Mouse (Mus musculus): ENCODE results near the gene Fggy. TPM values are rescaled to one million over a fixed set of nuclear protein-coding genes. Genes with fewer than 3 reads are reported as not detected.

The Fggy gene
- polyA plus RNA-seq, 1 experiment from 2014 or later: 18.3 TPM

GRCm38 (mm10) chr4:95584107-95584762 lies 26.9 kb downstream of the Fggy start:
- peaks cover 4% of the 10 kb centered on the region; the same call in 1 of the 2 replicates for H3K4me1 ChIP-seq (ENCODE audit: control insufficient read depth, insufficient read depth, low read length)
- H3K36me3 ChIP-seq (ENCODE audit: control insufficient read depth, insufficient read depth, low read length): no peaks in the 10 kb centered on the region
- ATAC-seq (ENCODE audit: low FRiP score, low TSS enrichment): no peak
- H3K27me3 ChIP-seq (ENCODE audit: control insufficient read depth, insufficient read depth, low read length): no peaks in the 10 kb centered on the region
- H3K4me2 ChIP-seq (replicated peaks; ENCODE audit: low read depth, low read length): no peak overlapping the region
- no peaks in the 10 kb centered on the region for H3K9me3 ChIP-seq (ENCODE audit: control insufficient read depth, low read length)
- no peak overlapping the region for H3K9ac ChIP-seq (ENCODE audit: low read depth, low read length)
- WGBS: 63% methylated on average over 4 of the region's 4 CpGs
- H3K27ac ChIP-seq (ENCODE audit: low read depth, low read length): no peak overlapping the region
- no peak overlapping the region for H3K4me3 ChIP-seq (ENCODE audit: low read length)

- Histone ChIP-seq H3K4me1 (ENCODE audit: control insufficient read depth, insufficient read depth, low read length) (peaks cover 4% of the 10 kb centered on the region; the same call in 1 of the 2 replicates), H3K27me3 (ENCODE audit: control insufficient read depth, insufficient read depth, low read length) (no peaks in the 10 kb centered on the region), H3K9ac (ENCODE audit: low read depth, low read length) (no peak overlapping the region), H3K27ac (ENCODE audit: low read depth, low read length) (no peak overlapping the region), H3K36me3 (ENCODE audit: control insufficient read depth, insufficient read depth, low read length) (no peaks in the 10 kb centered on the region), H3K9me3 (ENCODE audit: control insufficient read depth, low read length) (no peaks in the 10 kb centered on the region), H3K4me3 (ENCODE audit: low read length) (no peak overlapping the region), H3K4me2 (replicated peaks; ENCODE audit: low read depth, low read length) (no peak overlapping the region)
- 59% methylated on average over 4 of the region's 4 CpGs for WGBS
- no peak for ATAC-seq (ENCODE audit: low FRiP score, low TSS enrichment)
These were observed 29.1 kb downstream of the Fggy start for GRCm38 (mm10) chr4:95586274-95587001.

GRCm38 (mm10) chr4:95588722-95589283 lies 31.5 kb downstream of the Fggy start:
- Histone ChIP-seq H3K4me2 (replicated peaks; ENCODE audit: low read depth, low read length) (no peak overlapping the region), H3K27ac (ENCODE audit: low read depth, low read length) (no peak overlapping the region), H3K4me1 (ENCODE audit: control insufficient read depth, insufficient read depth, low read length) (peaks cover 4% of the 10 kb centered on the region; the same call in 1 of the 2 replicates), H3K36me3 (ENCODE audit: control insufficient read depth, insufficient read depth, low read length) (no peaks in the 10 kb centered on the region), H3K27me3 (ENCODE audit: control insufficient read depth, insufficient read depth, low read length) (no peaks in the 10 kb centered on the region), H3K9me3 (ENCODE audit: control insufficient read depth, low read length) (no peaks in the 10 kb centered on the region), H3K9ac (ENCODE audit: low read depth, low read length) (no peak overlapping the region), H3K4me3 (ENCODE audit: low read length) (no peak overlapping the region)
- ATAC-seq (ENCODE audit: low FRiP score, low TSS enrichment): no peak
- 86% methylated on average over 2 of the region's 2 CpGs for WGBS

- Histone ChIP-seq H3K9ac (ENCODE audit: low read depth, low read length) (no peak overlapping the region), H3K36me3 (ENCODE audit: control insufficient read depth, insufficient read depth, low read length) (no peaks in the 10 kb centered on the region), H3K4me3 (ENCODE audit: low read length) (no peak overlapping the region), H3K9me3 (ENCODE audit: control insufficient read depth, low read length) (no peaks in the 10 kb centered on the region), H3K4me2 (replicated peaks; ENCODE audit: low read depth, low read length) (no peak overlapping the region), H3K27ac (ENCODE audit: low read depth, low read length) (no peak overlapping the region), H3K4me1 (ENCODE audit: control insufficient read depth, insufficient read depth, low read length) (peaks cover 4% of the 10 kb centered on the region; the same call in 1 of the 2 replicates), H3K27me3 (ENCODE audit: control insufficient read depth, insufficient read depth, low read length) (no peaks in the 10 kb centered on the region)
- ATAC-seq (ENCODE audit: low FRiP score, low TSS enrichment): no peak
- WGBS: 84% methylated on average over 3 of the region's 3 CpGs
These were observed 33.6 kb downstream of the Fggy start for GRCm38 (mm10) chr4:95590878-95591277.

- H3K4me3 ChIP-seq (ENCODE audit: low read length): no peak overlapping the region
- WGBS: 41% methylated on average over 6 of the region's 6 CpGs
- ATAC-seq (ENCODE audit: low FRiP score, low TSS enrichment): no peak
These were observed 39.9 kb downstream of the Fggy start for GRCm38 (mm10) chr4:95597208-95597607.

GRCm38 (mm10) chr4:95601776-95602175 lies 44.5 kb downstream of the Fggy start:
- no peaks in the 10 kb centered on the region for H3K4me1 ChIP-seq (ENCODE audit: control insufficient read depth, insufficient read depth, low read length)
- no peak for ATAC-seq (ENCODE audit: low FRiP score, low TSS enrichment)
- no peak overlapping the region for H3K4me2 ChIP-seq (replicated peaks; ENCODE audit: low read depth, low read length)
- H3K27me3 ChIP-seq (ENCODE audit: control insufficient read depth, insufficient read depth, low read length): no peaks in the 10 kb centered on the region
- WGBS: 51% methylated on average over 4 of the region's 4 CpGs
- no peaks in the 10 kb centered on the region for H3K36me3 ChIP-seq (ENCODE audit: control insufficient read depth, insufficient read depth, low read length)
- H3K27ac ChIP-seq (ENCODE audit: low read depth, low read length): no peak overlapping the region
- H3K9me3 ChIP-seq (ENCODE audit: control insufficient read depth, low read length): no peaks in the 10 kb centered on the region
- no peak overlapping the region for H3K9ac ChIP-seq (ENCODE audit: low read depth, low read length)
- no peak overlapping the region for H3K4me3 ChIP-seq (ENCODE audit: low read length)

More at GRCm38 (mm10) chr4:95597208-95597607, 39.9 kb downstream of the Fggy start:
- Histone ChIP-seq H3K4me1 (ENCODE audit: control insufficient read depth, insufficient read depth, low read length) (no peaks in the 10 kb centered on the region), H3K4me2 (replicated peaks; ENCODE audit: low read depth, low read length) (no peak overlapping the region), H3K9me3 (ENCODE audit: control insufficient read depth, low read length) (no peaks in the 10 kb centered on the region), H3K9ac (ENCODE audit: low read depth, low read length) (no peak overlapping the region), H3K27me3 (ENCODE audit: control insufficient read depth, insufficient read depth, low read length) (no peaks in the 10 kb centered on the region), H3K27ac (ENCODE audit: low read depth, low read length) (no peak overlapping the region), H3K36me3 (ENCODE audit: control insufficient read depth, insufficient read depth, low read length) (no peaks in the 10 kb centered on the region)

GRCm38 (mm10) chr4:95603254-95603653 lies 45.9 kb downstream of the Fggy start:
- H3K4me3 ChIP-seq (ENCODE audit: low read length): no peak overlapping the region
- no peak overlapping the region for H3K4me2 ChIP-seq (replicated peaks; ENCODE audit: low read depth, low read length)
- ATAC-seq (ENCODE audit: low FRiP score, low TSS enrichment): 0 out of 2 replicates have a peak, but pooled peaks have one; percentile 62
- no peaks in the 10 kb centered on the region for H3K9me3 ChIP-seq (ENCODE audit: control insufficient read depth, low read length)
- H3K36me3 ChIP-seq (ENCODE audit: control insufficient read depth, insufficient read depth, low read length): no peaks in the 10 kb centered on the region
- 15% methylated on average over 1 of the region's 1 CpGs for WGBS
- H3K27me3 ChIP-seq (ENCODE audit: control insufficient read depth, insufficient read depth, low read length): no peaks in the 10 kb centered on the region
- H3K27ac ChIP-seq (ENCODE audit: low read depth, low read length): no peak overlapping the region
- no peak overlapping the region for H3K9ac ChIP-seq (ENCODE audit: low read depth, low read length)
- H3K4me1 ChIP-seq (ENCODE audit: control insufficient read depth, insufficient read depth, low read length): no peaks in the 10 kb centered on the region

- ATAC-seq (ENCODE audit: low FRiP score, low TSS enrichment): no peak
- H3K4me3 ChIP-seq (ENCODE audit: low read length): no peak overlapping the region
- no peaks in the 10 kb centered on the region for H3K27me3 ChIP-seq (ENCODE audit: control insufficient read depth, insufficient read depth, low read length)
- 88% methylated on average over 1 of the region's 1 CpGs for WGBS
- H3K4me1 ChIP-seq (ENCODE audit: control insufficient read depth, insufficient read depth, low read length): no peaks in the 10 kb centered on the region
- H3K27ac ChIP-seq (ENCODE audit: low read depth, low read length): no peak overlapping the region
- H3K9me3 ChIP-seq (ENCODE audit: control insufficient read depth, low read length): no peaks in the 10 kb centered on the region
- no peak overlapping the region for H3K4me2 ChIP-seq (replicated peaks; ENCODE audit: low read depth, low read length)
- no peak overlapping the region for H3K9ac ChIP-seq (ENCODE audit: low read depth, low read length)
- no peaks in the 10 kb centered on the region for H3K36me3 ChIP-seq (ENCODE audit: control insufficient read depth, insufficient read depth, low read length)
These were observed 53.4 kb downstream of the Fggy start for GRCm38 (mm10) chr4:95610663-95611062.

GRCm38 (mm10) chr4:95611390-95611789 lies 54.1 kb downstream of the Fggy start:
- Histone ChIP-seq H3K4me3 (ENCODE audit: low read length) (no peak overlapping the region), H3K4me1 (ENCODE audit: control insufficient read depth, insufficient read depth, low read length) (no peaks in the 10 kb centered on the region), H3K36me3 (ENCODE audit: control insufficient read depth, insufficient read depth, low read length) (no peaks in the 10 kb centered on the region), H3K27me3 (ENCODE audit: control insufficient read depth, insufficient read depth, low read length) (no peaks in the 10 kb centered on the region), H3K4me2 (replicated peaks; ENCODE audit: low read depth, low read length) (no peak overlapping the region), H3K9me3 (ENCODE audit: control insufficient read depth, low read length) (no peaks in the 10 kb centered on the region), H3K9ac (ENCODE audit: low read depth, low read length) (no peak overlapping the region), H3K27ac (ENCODE audit: low read depth, low read length) (no peak overlapping the region)
- ATAC-seq (ENCODE audit: low FRiP score, low TSS enrichment): no peak
- WGBS: 93% methylated on average over 6 of the region's 6 CpGs
